Mouse (Mus musculus) cerebellum, adult 9-11 months (tissue): ENCODE data around the gene Aplp2.

Source experiments
- DNase-seq: peaks from one replicate; pipeline ENCODE4 v3.0.0; 2022

Aplp2 gene

DNA sequence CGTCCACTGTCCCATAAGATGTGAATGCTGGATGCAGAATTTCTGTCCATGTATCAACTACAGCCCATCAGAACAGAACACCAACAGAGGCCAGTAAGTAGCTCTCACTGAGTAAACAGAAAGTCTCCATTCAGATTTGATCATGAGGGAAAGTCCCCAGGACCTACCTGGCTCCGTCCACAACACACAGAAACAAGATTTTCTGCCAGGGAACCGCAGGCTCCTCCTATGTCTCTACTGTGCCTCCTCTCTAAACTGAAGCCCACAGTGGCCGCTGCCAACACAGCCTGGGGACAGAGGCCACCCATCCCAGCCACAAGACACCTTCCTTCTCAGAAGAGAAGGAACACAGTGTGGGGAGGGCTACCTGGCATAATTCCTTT, 91.1 kb downstream of the Aplp2 start:
- DNase-seq: no peak

DNA sequence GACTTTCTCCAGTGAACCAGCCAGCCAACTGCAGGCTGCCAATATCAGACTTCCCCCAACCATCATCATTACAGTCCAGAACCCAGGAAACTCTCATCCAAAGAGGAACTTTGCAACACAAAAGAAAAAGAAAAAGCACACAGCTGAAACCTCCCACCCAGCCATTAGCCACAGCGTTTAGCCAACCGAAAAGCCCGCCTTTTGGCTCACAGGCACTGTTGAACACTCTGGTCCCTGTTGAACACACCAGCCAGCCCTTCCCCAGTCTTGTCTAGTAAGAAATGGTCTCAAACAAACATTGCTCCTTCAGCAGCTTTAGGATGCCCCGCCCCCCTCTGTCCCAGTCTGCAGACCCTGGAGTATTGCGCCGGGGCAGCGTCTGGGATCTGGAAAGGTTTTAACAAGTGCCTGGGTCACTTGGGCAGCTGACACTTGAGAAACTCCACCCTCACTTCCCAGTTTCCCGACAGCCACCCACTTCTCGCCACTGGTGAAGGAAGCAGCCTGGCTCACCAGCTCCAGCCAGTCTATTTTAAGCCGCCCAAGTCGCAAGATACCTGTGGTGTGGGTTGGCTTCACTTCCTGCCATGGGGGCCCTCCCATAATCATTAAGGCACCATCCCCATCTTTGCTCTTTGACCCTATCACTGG, 91.6 kb downstream of the Aplp2 start:
- DNase-seq: no peak

DNA sequence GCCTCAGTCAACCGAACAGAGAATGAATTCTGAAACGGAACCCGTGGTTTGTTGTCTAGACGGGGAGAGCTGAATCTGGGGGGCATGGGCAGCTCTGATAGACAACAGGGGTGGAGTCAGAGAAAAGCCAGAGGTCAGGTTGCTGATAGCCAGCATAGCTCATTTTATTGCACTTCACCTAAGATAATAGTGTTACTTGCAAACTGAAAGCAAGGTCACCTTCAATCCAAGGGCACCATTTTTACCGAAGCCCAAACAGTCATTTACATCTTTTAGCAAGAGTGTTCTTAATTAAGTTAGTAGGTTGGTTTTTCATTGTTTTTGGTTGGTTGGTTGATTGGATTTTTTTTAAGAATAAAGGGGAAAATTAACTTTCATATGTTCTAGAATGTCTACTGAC, 92.2 kb downstream of the Aplp2 start:
- no peak for DNase-seq

DNA sequence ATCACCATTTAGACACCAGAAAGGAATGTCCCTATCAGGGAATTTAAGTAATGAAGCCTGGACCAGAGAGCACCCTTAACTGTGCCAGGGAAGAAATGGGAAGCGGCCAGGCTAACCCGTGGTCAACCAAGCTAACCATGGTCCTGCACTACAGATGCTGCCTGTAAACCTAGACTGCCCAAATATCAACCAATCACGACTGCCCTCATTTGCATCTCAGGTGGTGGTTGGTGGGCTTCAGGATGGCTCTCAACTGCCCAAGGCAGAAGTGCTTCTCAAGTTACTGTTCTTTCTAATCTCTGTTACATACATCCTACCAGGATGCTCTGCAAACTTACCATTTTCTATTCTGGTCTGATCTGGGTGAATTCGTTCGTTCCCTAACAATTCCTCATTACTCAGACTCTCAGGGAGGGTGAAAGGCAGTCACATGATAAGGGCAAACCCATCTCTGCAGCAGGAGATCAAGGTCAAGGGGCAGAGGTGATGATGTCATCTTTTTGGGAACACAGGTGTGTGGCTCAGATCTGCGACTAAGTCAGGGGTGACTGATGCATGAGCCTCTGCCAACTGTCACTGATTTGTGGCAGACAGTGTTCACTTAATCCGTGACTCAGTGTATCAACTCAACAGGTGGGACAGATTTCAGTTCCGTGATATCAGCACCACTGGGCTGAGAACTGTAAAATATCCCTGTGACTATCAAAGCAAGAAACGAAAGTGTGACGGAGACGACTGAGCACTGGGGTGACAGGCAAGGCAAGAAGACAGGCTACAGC, 92.9 kb downstream of the Aplp2 start:
- DNase-seq: no peak

DNA sequence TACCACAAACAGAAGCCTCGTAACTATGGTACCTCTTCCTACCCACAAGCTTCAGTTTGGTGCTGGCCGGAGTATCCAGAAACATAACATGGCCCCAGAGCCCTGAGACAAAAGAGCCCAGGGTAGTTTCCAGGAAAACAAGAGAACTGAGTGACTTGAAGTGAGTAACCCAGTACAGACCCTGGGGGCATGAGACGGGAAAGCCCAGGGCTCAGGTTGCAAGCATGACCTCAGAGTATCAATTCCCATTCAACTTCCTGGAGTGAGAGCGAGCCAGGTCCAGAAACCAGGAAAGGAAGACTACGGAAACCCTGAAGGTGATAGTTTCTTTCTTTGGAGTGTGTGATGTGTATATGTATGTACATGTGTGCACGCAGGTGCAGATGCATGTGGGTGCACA, 94.1 kb downstream of the Aplp2 start:
- DNase-seq: no peak

DNA sequence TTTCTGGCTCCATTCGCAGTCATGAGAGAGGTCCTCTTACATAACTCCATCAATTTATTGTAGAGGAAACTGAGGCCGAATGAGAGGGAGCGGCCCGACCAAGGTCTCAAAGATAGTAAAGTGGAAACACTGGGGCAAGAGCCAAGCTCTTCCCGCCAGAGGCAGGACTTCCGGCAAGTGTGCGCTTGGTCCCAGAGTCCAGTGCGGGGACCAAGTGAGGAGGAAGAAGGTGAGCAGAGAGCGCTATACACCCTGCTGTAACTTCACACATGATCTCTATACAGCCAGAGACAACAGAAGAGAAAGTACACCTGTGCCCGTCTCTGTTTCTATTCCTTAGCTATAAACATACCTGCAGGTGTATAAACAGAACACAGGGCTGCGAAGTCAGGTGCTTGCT, 94.5 kb downstream of the Aplp2 start:
- DNase-seq: no peak

DNA sequence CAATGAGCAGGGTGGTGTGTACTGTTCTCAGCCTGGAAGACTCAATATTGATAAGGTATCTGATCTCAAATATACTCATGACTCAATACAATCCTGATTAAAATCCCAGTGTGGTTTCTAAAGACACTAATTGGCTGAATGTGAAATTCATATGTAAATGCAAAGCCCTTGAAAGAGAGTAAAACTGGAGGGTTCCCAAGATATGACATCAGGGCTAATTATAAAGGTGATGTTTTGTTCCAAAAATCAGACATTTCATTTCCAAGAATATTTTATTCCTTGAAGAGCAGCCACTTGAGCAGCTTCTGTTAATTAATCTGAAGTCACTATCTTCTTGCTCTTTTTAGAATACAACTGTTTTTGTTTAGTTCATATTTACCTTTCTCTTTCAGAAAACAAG, 96.0 kb downstream of the Aplp2 start:
- no peak for DNase-seq

DNA sequence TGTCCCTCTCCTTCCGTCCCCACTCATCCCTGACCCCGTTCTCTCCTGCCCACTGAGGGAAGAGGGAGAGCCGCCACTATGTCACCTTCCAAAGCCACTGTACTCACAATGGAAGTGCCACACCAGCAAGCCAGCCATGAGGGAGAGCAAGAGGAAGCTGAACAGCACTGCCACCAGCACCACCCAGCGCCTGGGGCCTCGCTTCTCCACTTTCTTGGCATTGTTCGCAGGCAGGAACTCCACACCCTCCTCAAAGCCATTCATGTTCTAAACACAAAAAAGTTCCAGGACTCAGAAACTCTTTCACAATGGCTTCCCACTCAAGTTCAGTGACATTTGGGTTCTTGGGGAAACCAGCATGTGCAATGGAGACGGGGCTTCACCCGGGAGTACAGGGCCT, 103.2 kb downstream of the Aplp2 start:
- DNase-seq: no peak
